Mouse (Mus musculus) right cerebral cortex, postnatal 4 days (tissue): ENCODE results near the gene Tent5c.
"Not testable (repeated sequence)": the region's sequence is repeated elsewhere in the genome, so short reads cannot be mapped to it uniquely, and the experiment has no call there.

ENCODE experiments used
- DNase-seq: peaks from one replicate; pipeline ENCODE4 v3.0.0-alpha.2; 2022

Gene Tent5c

GRCm38 (mm10) chr3:100436756-100437155 lies 52.4 kb downstream of the Tent5c start:
- DNase-seq: no peak

GRCm38 (mm10) chr3:100431705-100432104 lies 57.4 kb downstream of the Tent5c start:
- no peak for DNase-seq

GRCm38 (mm10) chr3:100430731-100431130 lies 58.4 kb downstream of the Tent5c start:
- DNase-seq: no peak

GRCm38 (mm10) chr3:100430101-100430500 lies 59.0 kb downstream of the Tent5c start:
- no peak for DNase-seq

- no peak for DNase-seq
Measured at GRCm38 (mm10) chr3:100429667-100430066, 59.5 kb downstream of the Tent5c start.

- DNase-seq: no peak
Measured at GRCm38 (mm10) chr3:100427548-100427947, 61.6 kb downstream of the Tent5c start.

- peak; percentile 8 for DNase-seq
Measured at GRCm38 (mm10) chr3:100422392-100423167, 66.5 kb downstream of the Tent5c start.

GRCm38 (mm10) chr3:100421354-100421753 lies 67.8 kb downstream of the Tent5c start:
- DNase-seq: no peak

- no peak for DNase-seq
Measured at GRCm38 (mm10) chr3:100420691-100421056, 68.5 kb downstream of the Tent5c start.

- DNase-seq: no peak
Measured at GRCm38 (mm10) chr3:100419962-100420690, 69.0 kb downstream of the Tent5c start.

- DNase-seq: no peak
Measured at GRCm38 (mm10) chr3:100418387-100418786, 70.7 kb downstream of the Tent5c start.

GRCm38 (mm10) chr3:100417772-100418311 lies 71.3 kb downstream of the Tent5c start:
- peak; percentile 20 for DNase-seq

- no peak for DNase-seq
Measured at GRCm38 (mm10) chr3:100415671-100416070, 73.5 kb downstream of the Tent5c start.

- not testable (repeated sequence) for DNase-seq
Measured at GRCm38 (mm10) chr3:100413586-100413985, 75.5 kb downstream of the Tent5c start.

GRCm38 (mm10) chr3:100411945-100412344 lies 77.2 kb downstream of the Tent5c start:
- DNase-seq: no peak

- DNase-seq: no peak
Measured at GRCm38 (mm10) chr3:100409280-100409679, 79.8 kb downstream of the Tent5c start.

GRCm38 (mm10) chr3:100408351-100409043 lies 80.6 kb downstream of the Tent5c start:
- DNase-seq: no peak

- DNase-seq: no peak
Measured at GRCm38 (mm10) chr3:100402656-100403055, 86.5 kb downstream of the Tent5c start.
